Mouse (Mus musculus) liver, embryonic 14.5 days (tissue): ENCODE data around the gene Nap1l5. TPM values are rescaled to one million over a fixed set of nuclear protein-coding genes. Genes with fewer than 3 reads are reported as not detected.

ENCODE experiments used
- ATAC-seq: fragments of 200-750 bp; cut with Nextera tagmentation; 2 replicates; pipeline ENCODE4 v1.8.0; 2017; ENCODE audit warnings: moderate number of reproducible peaks, mild to moderate bottlenecking, moderate library complexity; ENCODE audit not compliant: insufficient read depth
- DNase-seq, 3 experiments: peaks; one replicate each; pipeline ENCODE4 v3.0.0-alpha.2; 2012 to 2013; ENCODE audit warnings: low read depth in 3 of 3, low spot score in 3 of 3
- H3K27ac ChIP-seq: fragments of 300-500 bp; sonication (generic); 2 replicates; pipeline ENCODE4 v1.5.1; 2014; ENCODE audit warnings: moderate library complexity, mild to moderate bottlenecking, control low read depth, inconsistent platforms
- H3K27me3 ChIP-seq: fragments of 300-500 bp; sonication (generic); 2 replicates; pipeline ENCODE4 v1.6.1; 2014; ENCODE audit warnings: mild to moderate bottlenecking, low read length, moderate library complexity; ENCODE audit not compliant: control insufficient read depth, insufficient read depth
- H3K36me3 ChIP-seq: fragments of 300-500 bp; sonication (generic); replicated peaks from 2 replicates; pipeline ENCODE4 v1.6.1; 2014; ENCODE audit warnings: low read depth; ENCODE audit not compliant: control insufficient read depth, insufficient read depth
- H3K4me1 ChIP-seq, 2 experiments: fragments of 200-500 bp in 1 of 2; fragments of 300-500 bp in 1 of 2; sonication (generic) in 1 of 2; replicated peaks; 2 replicates each; pipeline ENCODE4 v1.6.1; 2012 to 2014; ENCODE audit warnings: antibody characterized with exemption in 1 of 2, inconsistent platforms in 1 of 2, low read length in 1 of 2; ENCODE audit not compliant: control insufficient read depth in 2 of 2, insufficient read depth in 2 of 2
- H3K4me2 ChIP-seq: fragments of 300-500 bp; sonication (generic); 2 replicates; pipeline ENCODE4 v1.6.1; 2014; ENCODE audit warnings: low read depth, mild to moderate bottlenecking, control low read depth, moderate library complexity
- H3K4me3 ChIP-seq, 2 experiments: fragments of 200-500 bp in 1 of 2; fragments of 300-500 bp in 1 of 2; sonication (generic) in 1 of 2; 2 replicates each; pipeline ENCODE4 v1.5.1; 2012 to 2014; ENCODE audit warnings: low read depth in 2 of 2, low read length in 2 of 2, mild to moderate bottlenecking in 2 of 2, control low read depth in 1 of 2, inconsistent platforms in 1 of 2, moderate library complexity in 1 of 2; ENCODE audit not compliant: insufficient read depth in 1 of 2
- H3K9ac ChIP-seq: fragments of 300-500 bp; sonication (generic); replicated peaks from 2 replicates; pipeline ENCODE4 v1.6.1; 2014; ENCODE audit warnings: mild to moderate bottlenecking, control low read depth, moderate library complexity
- H3K9me3 ChIP-seq: fragments of 300-500 bp; sonication (generic); 2 replicates; pipeline ENCODE4 v1.6.1; 2016; ENCODE audit warnings: low read length, mixed read lengths; ENCODE audit not compliant: control insufficient read depth
- CTCF ChIP-seq: IDR thresholded peaks from 2 replicates; pipeline ENCODE4 v1.5.1; 2016; ENCODE audit warnings: antibody characterized with exemption, low read depth, control low read depth
- EP300 ChIP-seq: IDR thresholded peaks from 2 replicates; pipeline ENCODE4 v1.6.1; 2016; ENCODE audit warnings: antibody characterized with exemption, low read depth
- WGBS: fragments of 180-500 bp; shearing (Covaris S2); extraction: QIAGEN DNeasy Blood & Tissue Kit; methylation state at CpG from one replicate; pipeline ENCODE4 v1.1.7; 2014; ENCODE audit not compliant: insufficient replicate concordance; 5-methylcytosine and 5-hydroxymethylcytosine counted together
- polyA plus RNA-seq, 2 experiments: library from polyadenylated mRNA; depleted of rRNA in 1 of 2; stranded (reverse) in 1 of 2; unstranded in 1 of 2; fragments of >200 nt; fragmentation: Nextera tagmentation in 1 of 2; extraction: Ambion mirVana in 1 of 2; gene quantifications; 2 replicates each; pipeline versions ENCODE4 v1.2.1 to v1.2.3; 2012 to 2014

Nap1l5 gene
- polyA plus RNA-seq, 2 experiments, result 0.13 to 0.22 TPM

DNA sequence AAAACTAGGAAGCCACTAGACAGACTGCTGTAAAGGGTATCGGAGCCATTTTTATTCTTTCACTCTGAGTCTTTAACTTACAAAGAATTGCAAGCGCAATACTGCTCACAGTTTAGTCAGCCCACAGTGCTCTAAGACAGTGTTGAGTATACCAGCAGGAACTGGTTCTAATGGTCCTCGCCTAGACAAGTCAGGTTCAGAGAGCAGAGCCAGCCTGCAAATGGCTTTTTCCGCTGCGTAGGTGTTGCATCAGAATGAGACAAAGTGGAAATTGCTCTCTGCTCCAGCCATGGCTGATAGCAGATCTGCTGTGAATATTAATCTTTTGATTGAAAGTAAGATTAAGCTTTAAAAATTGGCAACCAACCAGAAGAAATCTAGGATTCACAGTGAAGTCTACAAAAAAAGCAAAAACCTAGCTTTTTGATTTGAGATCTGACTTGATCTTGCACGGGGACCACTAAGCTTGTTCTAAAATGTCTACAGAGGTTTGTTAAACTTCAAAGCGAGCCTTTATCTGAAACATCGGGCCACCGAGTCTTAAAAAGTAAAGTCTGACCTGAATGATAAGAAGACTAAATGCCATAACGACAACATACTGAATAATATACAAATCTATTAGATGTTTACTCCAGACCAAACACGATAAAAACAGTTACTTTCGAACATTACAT lies 25.8 kb upstream of the Nap1l5 start:
- no peak overlapping the region for H3K9ac ChIP-seq
- ATAC-seq (no peak), DNase-seq (no peak)
- no peak for TF ChIP-seq EP300
- no peak for TF ChIP-seq CTCF
- no peaks in the 10 kb centered on the region for H3K36me3 ChIP-seq
- H3K4me3 ChIP-seq, result no peak overlapping the region
- no peak overlapping the region for H3K4me2 ChIP-seq
- H3K27me3 ChIP-seq, result no peaks in the 10 kb centered on the region
- no peaks in the 10 kb centered on the region for H3K4me1 ChIP-seq
- 69% methylated on average over 12 of the region's 12 CpGs for WGBS
- no peak overlapping the region for H3K27ac ChIP-seq
- no peaks in the 10 kb centered on the region for H3K9me3 ChIP-seq

DNA sequence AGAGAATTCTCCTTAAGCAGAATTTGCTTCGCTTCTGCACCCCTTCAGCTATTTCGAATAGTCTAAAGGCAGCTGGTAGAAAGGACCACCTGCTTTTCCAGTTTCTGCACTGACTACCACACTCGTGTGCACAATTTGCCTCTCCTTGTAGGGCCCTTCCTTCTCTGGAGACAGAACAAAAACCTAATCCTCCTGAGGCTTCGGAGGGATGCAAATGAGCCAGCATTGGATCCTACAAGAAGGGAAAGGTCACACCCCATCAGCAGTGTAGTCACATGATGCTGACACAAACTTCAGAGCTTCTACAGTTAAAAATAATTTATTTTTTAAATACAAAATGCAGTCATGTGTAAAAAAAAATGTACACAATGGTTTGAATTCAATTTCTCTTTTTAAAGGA lies 24.3 kb upstream of the Nap1l5 start:
- DNase-seq (no peak), ATAC-seq (no peak)
- no peaks in the 10 kb centered on the region for H3K9me3 ChIP-seq
- H3K4me3 ChIP-seq, result no peak overlapping the region
- WGBS, result 56% methylated on average over 4 of the region's 4 CpGs
- TF ChIP-seq CTCF (no peak), EP300 (no peak)
- H3K27me3 ChIP-seq, result no peaks in the 10 kb centered on the region
- no peak overlapping the region for H3K4me2 ChIP-seq
- H3K36me3 ChIP-seq, result no peaks in the 10 kb centered on the region
- no peak overlapping the region for H3K27ac ChIP-seq
- H3K4me1 ChIP-seq, result no peaks in the 10 kb centered on the region
- H3K9ac ChIP-seq, result no peak overlapping the region

- Histone ChIP-seq H3K4me1 (no peaks in the 10 kb centered on the region), H3K36me3 (no peaks in the 10 kb centered on the region), H3K27ac (no peak overlapping the region), H3K4me2 (no peak overlapping the region), H3K9ac (no peak overlapping the region), H3K27me3 (no peaks in the 10 kb centered on the region), H3K9me3 (no peaks in the 10 kb centered on the region), H3K4me3 (no peak overlapping the region)
- WGBS, result 70% methylated on average over 9 of the region's 9 CpGs
- no peak for DNase-seq
- TF ChIP-seq CTCF, result no peak
- no peak for TF ChIP-seq EP300
- ATAC-seq, result no peak
These were observed 23.1 kb upstream of the Nap1l5 start for GRCm38 (mm10) chr6:58929911-58930431.

DNA sequence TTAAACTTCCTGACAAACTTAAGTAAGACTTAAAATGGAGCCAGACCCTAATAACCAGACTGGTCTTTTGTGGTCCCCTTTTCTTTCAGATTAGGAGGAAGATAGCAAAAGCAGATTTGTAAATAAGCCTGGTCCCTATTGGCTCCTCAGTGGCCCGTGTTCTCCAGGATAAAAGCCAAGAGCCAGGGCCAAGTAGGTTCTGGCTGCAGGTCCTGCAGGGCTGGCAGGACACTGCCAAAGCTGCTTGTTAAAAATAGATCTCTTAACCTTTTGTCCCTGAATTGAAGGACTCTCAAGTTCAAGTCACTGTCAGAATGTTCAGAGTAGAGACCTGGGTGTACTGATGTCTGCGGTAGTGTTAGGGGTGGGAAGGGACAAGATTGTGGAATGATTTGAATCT lies 21.0 kb upstream of the Nap1l5 start:
- no peak overlapping the region for H3K9ac ChIP-seq
- no peak for ATAC-seq

DNA sequence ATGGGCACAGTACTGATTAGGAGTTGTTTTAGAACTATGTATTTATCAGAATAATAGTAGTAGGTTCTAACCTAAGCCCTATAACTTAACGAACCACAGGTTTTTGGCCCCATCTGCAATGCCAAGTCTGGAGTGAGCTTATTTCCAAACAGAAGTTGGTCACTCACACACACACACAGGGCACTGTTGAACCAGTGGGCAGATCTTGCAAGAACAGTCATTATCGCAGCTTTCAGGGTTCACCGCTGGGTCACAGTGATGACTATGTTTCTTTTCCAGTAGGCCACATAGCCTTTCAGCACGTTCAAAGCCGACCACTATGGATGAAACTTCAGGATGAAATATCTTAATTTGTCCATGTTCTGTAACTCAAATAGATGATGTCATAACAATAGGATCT lies 15.6 kb upstream of the Nap1l5 start:
- Histone ChIP-seq H3K27me3 (no peaks in the 10 kb centered on the region), H3K27ac (no peak overlapping the region), H3K4me3 (no peak overlapping the region), H3K9ac (no peak overlapping the region), H3K36me3 (no peaks in the 10 kb centered on the region), H3K9me3 (no peaks in the 10 kb centered on the region), H3K4me2 (no peak overlapping the region), H3K4me1 (no peaks in the 10 kb centered on the region)
- ATAC-seq (no peak), DNase-seq (no peak)
- 73% methylated on average over 5 of the region's 5 CpGs for WGBS
- TF ChIP-seq CTCF, result no peak
- no peak for TF ChIP-seq EP300

More for the DNA sequence above, 21.0 kb upstream of the Nap1l5 start:
- no peak overlapping the region for H3K4me3 ChIP-seq
- H3K4me1 ChIP-seq, result no peaks in the 10 kb centered on the region
- TF ChIP-seq EP300 (no peak), CTCF (no peak)
- DNase-seq, result no peak
- no peak overlapping the region for H3K4me2 ChIP-seq
- 62% methylated on average over 2 of the region's 2 CpGs for WGBS
- no peaks in the 10 kb centered on the region for H3K36me3 ChIP-seq
- H3K9me3 ChIP-seq, result no peaks in the 10 kb centered on the region
- no peak overlapping the region for H3K27ac ChIP-seq
- no peaks in the 10 kb centered on the region for H3K27me3 ChIP-seq
